Mouse (Mus musculus) embryonic facial prominence, embryonic 10.5 days (tissue): ENCODE measurements around the gene Trip10. TPM values are rescaled to one million over a fixed set of nuclear protein-coding genes. Genes with fewer than 3 reads are reported as not detected.

Experiments used
- DNase-seq: peaks from one replicate; pipeline ENCODE4 v3.0.0-alpha.2; 2017; ENCODE audit warnings: low spot score
- H3K27ac ChIP-seq: fragments of 300-500 bp; sonication (generic); replicated peaks from 2 replicates; pipeline ENCODE4 v1.5.1; 2016; ENCODE audit warnings: mild to moderate bottlenecking
- H3K27me3 ChIP-seq: fragments of 300-500 bp; sonication (generic); replicated peaks from 2 replicates; pipeline ENCODE4 v1.6.1; 2016; ENCODE audit warnings: low read depth, mild to moderate bottlenecking; ENCODE audit not compliant: poor library complexity, severe bottlenecking
- H3K36me3 ChIP-seq: fragments of 300-500 bp; sonication (generic); replicated peaks from 2 replicates; pipeline ENCODE4 v1.6.1; 2016; ENCODE audit warnings: mild to moderate bottlenecking, moderate library complexity
- H3K4me1 ChIP-seq: fragments of 300-500 bp; sonication (generic); 2 replicates; pipeline ENCODE4 v1.6.1; 2016
- H3K4me3 ChIP-seq: fragments of 300-500 bp; sonication (generic); 2 replicates; pipeline ENCODE4 v1.5.1; 2016; ENCODE audit warnings: mild to moderate bottlenecking, moderate library complexity
- H3K9me3 ChIP-seq: fragments of 300-500 bp; sonication (generic); 2 replicates; pipeline ENCODE4 v1.6.1; 2016; ENCODE audit warnings: mild to moderate bottlenecking
- WGBS: fragments of 180-500 bp; shearing (Covaris S2); methylation state at CpG from one replicate; pipeline ENCODE4 v1.1.7; 2016; 5-methylcytosine and 5-hydroxymethylcytosine counted together
- microRNA-seq: library from miRNA; unstranded; fragments of <30 nt; microRNA quantifications from one replicate; pipeline ENCODE4, GENCODE M21; 2017
- polyA plus RNA-seq: library from polyadenylated mRNA; unstranded; fragments of >200 nt; fragmentation: Nextera tagmentation; extraction: Ambion mirVana; gene quantifications from 2 replicates; pipeline ENCODE4 v1.2.1, GENCODE M21; 2016

Trip10 gene
- polyA plus RNA-seq, 1 experiment from 2014 or later: 37.4 TPM

- Histone ChIP-seq H3K4me1 (no peaks in the 10 kb centered on the region), H3K27me3 (no peaks in the 10 kb centered on the region), H3K27ac (no peak overlapping the region), H3K4me3 (no peak overlapping the region), H3K9me3 (0 out of 2 replicates have a peak, but pooled peaks cover 2% of the 10 kb centered on the region), H3K36me3 (no peaks in the 10 kb centered on the region)
- DNase-seq: no peak
- 87% methylated on average over 7 of the region's 7 CpGs for WGBS
These were observed 41.4 kb downstream of the Trip10 start for GRCm38 (mm10) chr17:57290671-57291055.

GRCm38 (mm10) chr17:57292302-57292701 lies 43.0 kb downstream of the Trip10 start:
- Histone ChIP-seq H3K27me3 (no peaks in the 10 kb centered on the region), H3K27ac (no peak overlapping the region), H3K36me3 (no peaks in the 10 kb centered on the region), H3K4me3 (no peak overlapping the region), H3K9me3 (0 out of 2 replicates have a peak, but pooled peaks cover 2% of the 10 kb centered on the region), H3K4me1 (no peaks in the 10 kb centered on the region)
- 88% methylated on average over 2 of the region's 2 CpGs for WGBS
- DNase-seq: no peak

DNA sequence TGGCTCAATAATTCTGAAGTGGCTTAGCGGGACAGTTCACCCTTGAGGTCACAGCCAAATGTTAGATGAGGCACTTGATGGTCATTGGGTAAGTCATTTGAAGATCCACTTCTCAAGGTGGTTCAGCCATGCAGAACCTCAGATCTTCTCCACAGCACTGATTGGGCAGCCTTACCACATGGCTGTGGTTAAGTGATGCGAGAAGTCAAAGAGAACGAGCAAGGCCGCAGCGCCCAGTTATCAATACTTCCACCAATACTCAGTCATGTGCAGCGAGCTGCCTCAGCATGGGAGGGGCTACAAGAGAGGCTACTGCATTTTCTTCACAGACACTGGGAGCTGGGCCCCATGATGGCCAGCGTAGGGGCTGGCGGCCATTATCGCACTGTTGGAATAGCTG lies 43.7 kb downstream of the Trip10 start:
- H3K4me1 ChIP-seq: no peaks in the 10 kb centered on the region
- no peaks in the 10 kb centered on the region for H3K27me3 ChIP-seq
- no peak overlapping the region for H3K27ac ChIP-seq
- H3K4me3 ChIP-seq: no peak overlapping the region
- 92% methylated on average over 9 of the region's 9 CpGs for WGBS
- no peak for DNase-seq
- 0 out of 2 replicates have a peak, but pooled peaks cover 2% of the 10 kb centered on the region for H3K9me3 ChIP-seq
- H3K36me3 ChIP-seq: no peaks in the 10 kb centered on the region

DNA sequence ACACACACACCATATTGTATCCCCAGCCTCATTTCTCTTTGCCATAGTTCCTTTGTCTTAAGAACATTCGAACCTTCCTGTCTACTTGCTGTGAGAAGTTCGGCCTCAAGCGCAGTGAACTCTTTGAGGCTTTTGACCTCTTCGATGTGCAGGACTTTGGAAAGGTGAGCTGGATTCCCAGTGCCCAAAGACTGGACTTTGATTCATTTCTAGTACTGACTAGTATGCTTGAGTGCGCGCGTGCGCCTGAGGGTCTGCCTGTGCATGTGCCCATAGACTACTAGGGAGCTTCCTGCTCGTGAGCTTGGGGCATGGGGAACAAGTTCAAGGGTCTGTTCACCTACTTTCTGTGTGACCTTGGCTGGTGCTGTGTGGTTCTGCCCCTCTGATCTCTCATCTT lies 46.7 kb downstream of the Trip10 start:
- no peaks in the 10 kb centered on the region for H3K27me3 ChIP-seq
- WGBS: 91% methylated on average over 9 of the region's 9 CpGs
- no peak overlapping the region for H3K27ac ChIP-seq
- no peaks in the 10 kb centered on the region for H3K36me3 ChIP-seq
- H3K4me3 ChIP-seq: no peak overlapping the region
- H3K4me1 ChIP-seq: no peaks in the 10 kb centered on the region
- DNase-seq: no peak
- no peaks in the 10 kb centered on the region for H3K9me3 ChIP-seq

DNA sequence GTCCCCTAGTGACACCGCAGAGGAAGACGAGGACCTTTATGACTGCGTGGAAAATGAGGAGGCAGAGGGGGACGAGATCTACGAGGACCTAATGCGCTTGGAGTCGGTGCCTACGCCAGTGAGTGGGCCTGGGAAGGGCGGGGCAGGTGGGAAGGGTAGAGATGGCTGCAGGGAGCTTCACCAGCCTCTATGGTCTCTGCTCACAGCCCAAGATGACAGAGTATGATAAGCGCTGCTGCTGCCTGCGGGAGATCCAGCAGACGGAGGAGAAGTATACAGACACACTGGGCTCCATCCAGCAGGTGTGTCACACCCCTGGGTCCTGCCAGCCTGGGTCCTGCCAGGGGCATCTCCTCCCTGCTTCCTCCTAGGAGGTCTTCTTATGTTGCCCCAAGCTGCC lies 47.8 kb downstream of the Trip10 start:
- H3K4me3 ChIP-seq: no peak overlapping the region
- H3K4me1 ChIP-seq: no peaks in the 10 kb centered on the region
- no peaks in the 10 kb centered on the region for H3K27me3 ChIP-seq
- no peaks in the 10 kb centered on the region for H3K36me3 ChIP-seq
- no peak for DNase-seq
- no peak overlapping the region for H3K27ac ChIP-seq
- no peaks in the 10 kb centered on the region for H3K9me3 ChIP-seq
- WGBS: 86% methylated on average over 12 of the region's 12 CpGs

GRCm38 (mm10) chr17:57305593-57305992 lies 56.3 kb downstream of the Trip10 start:
- Histone ChIP-seq H3K27me3 (no peaks in the 10 kb centered on the region), H3K4me1 (no peaks in the 10 kb centered on the region), H3K27ac (no peak overlapping the region), H3K36me3 (no peaks in the 10 kb centered on the region), H3K9me3 (no peaks in the 10 kb centered on the region), H3K4me3 (no peak overlapping the region)
- 69% methylated on average over 4 of the region's 4 CpGs for WGBS
- DNase-seq: no peak

GRCm38 (mm10) chr17:57307074-57307473 lies 57.8 kb downstream of the Trip10 start:
- WGBS: 83% methylated on average over 6 of the region's 6 CpGs
- H3K4me1 ChIP-seq: no peaks in the 10 kb centered on the region
- H3K36me3 ChIP-seq: no peaks in the 10 kb centered on the region
- DNase-seq: no peak
- no peak overlapping the region for H3K27ac ChIP-seq
- no peaks in the 10 kb centered on the region for H3K27me3 ChIP-seq
- H3K9me3 ChIP-seq: no peaks in the 10 kb centered on the region
- H3K4me3 ChIP-seq: no peak overlapping the region

- no peak overlapping the region for H3K4me3 ChIP-seq
- H3K36me3 ChIP-seq: no peaks in the 10 kb centered on the region
- DNase-seq: no peak
- H3K9me3 ChIP-seq: no peaks in the 10 kb centered on the region
- H3K27me3 ChIP-seq: no peaks in the 10 kb centered on the region
- H3K27ac ChIP-seq: no peak overlapping the region
- H3K4me1 ChIP-seq: no peaks in the 10 kb centered on the region
- 30% methylated on average over 13 of the region's 13 CpGs for WGBS
These were observed 62.5 kb downstream of the Trip10 start for GRCm38 (mm10) chr17:57311801-57312200.

Small RNA genes lying within 50 kb of the gene (microRNA-seq; reads per million reads assigned to microRNA genes)
- gene Mir6978: not detected

Other genes starting within 250 kb of the Trip10 start
- 0.60 and 1.1 TPM in 2 replicates for gene Pspn, start 249.4 kb upstream of the Trip10 start, polyA plus RNA-seq
- 78.7 and 80.7 TPM in 2 replicates for gene Gtf2f1, start 238.2 kb upstream of the Trip10 start, polyA plus RNA-seq
- gene Gm17949, start 238.0 kb upstream of the Trip10 start, polyA plus RNA-seq: 0.25 and 0.54 TPM in 2 replicates
- 53.9 and 55.1 TPM in 2 replicates for gene Khsrp, start 217.9 kb upstream of the Trip10 start, polyA plus RNA-seq
- 0.12 TPM in 1 of 2 replicates, not detected in the other for gene Slc25a41, start 207.8 kb upstream of the Trip10 start, polyA plus RNA-seq
- 7.2 and 8.0 TPM in 2 replicates for gene Crb3, start 190.3 kb upstream of the Trip10 start, polyA plus RNA-seq
- 7.0 and 8.2 TPM in 2 replicates for gene Slc25a23, start 189.6 kb upstream of the Trip10 start, polyA plus RNA-seq
- 2.0 and 2.8 TPM in 2 replicates for gene Dennd1c, start 170.9 kb upstream of the Trip10 start, polyA plus RNA-seq
- gene Tubb4a, start 161.7 kb upstream of the Trip10 start, polyA plus RNA-seq: 34.4 and 35.5 TPM in 2 replicates
- gene Tnfsf9, start 144.1 kb upstream of the Trip10 start, polyA plus RNA-seq: 8.0 and 8.8 TPM in 2 replicates
- gene Cd70, start 99.7 kb upstream of the Trip10 start, polyA plus RNA-seq: not detected in 2 replicates
- 0.08 TPM in 1 of 2 replicates, not detected in the other for gene Tnfsf14, start 55.3 kb upstream of the Trip10 start, polyA plus RNA-seq
- 0.30 and 0.32 TPM in 2 replicates for gene C3, start 21.3 kb upstream of the Trip10 start, polyA plus RNA-seq
- gene Gpr108, start 1.0 kb upstream of the Trip10 start, polyA plus RNA-seq: 24.9 and 25.7 TPM in 2 replicates
- 1.4 and 1.6 TPM in 2 replicates for gene Vav1, start 29.6 kb downstream of the Trip10 start, polyA plus RNA-seq
- gene Adgre1, start 109.2 kb downstream of the Trip10 start, polyA plus RNA-seq: 1.4 and 1.9 TPM in 2 replicates